Mouse (Mus musculus) frontal cortex, postnatal 14 days (tissue): Measurements from ENCODE around the gene Chl1.

Experiments
- DNase-seq, 2 experiments: peaks; one replicate each; pipeline ENCODE4 v3.0.0; 2022; ENCODE audit warnings: low spot score in 2 of 2

Chl1 gene

GRCm38 (mm10) chr6:103510392-103511289, at the start of gene Chl1:
TSS of gene Chl1 (plus strand) at chr6:103510586.
- no peak for DNase-seq

- no peak for DNase-seq
Observed at GRCm38 (mm10) chr6:103465479-103466080, 44.8 kb upstream of the Chl1 start.

GRCm38 (mm10) chr6:103473316-103473715, 37.1 kb upstream of the Chl1 start:
- DNase-seq: no peak

- DNase-seq: no peak
Observed at GRCm38 (mm10) chr6:103487199-103487598, 23.2 kb upstream of the Chl1 start.

- no peak for DNase-seq
Observed at GRCm38 (mm10) chr6:103498404-103498803, 12.0 kb upstream of the Chl1 start.

- DNase-seq: no peak
Observed at GRCm38 (mm10) chr6:103504065-103504464, 6.3 kb upstream of the Chl1 start.

- DNase-seq: no peak
Observed at GRCm38 (mm10) chr6:103507751-103508575, 2.4 kb upstream of the Chl1 start.

- no peak for DNase-seq
Observed at GRCm38 (mm10) chr6:103509596-103509995, 790 bp upstream of the Chl1 start.

GRCm38 (mm10) chr6:103511290-103511971, 1.0 kb downstream of the Chl1 start:
- DNase-seq: no peak

GRCm38 (mm10) chr6:103511972-103512565, 1.7 kb downstream of the Chl1 start:
- peak; percentile 61 to 69 for DNase-seq

- no peak for DNase-seq
Observed at GRCm38 (mm10) chr6:103512911-103513321, 2.5 kb downstream of the Chl1 start.

GRCm38 (mm10) chr6:103513621-103514241, 3.3 kb downstream of the Chl1 start:
- DNase-seq: no peak

GRCm38 (mm10) chr6:103514346-103514745, 4.0 kb downstream of the Chl1 start:
- DNase-seq: no peak

- DNase-seq: no peak
Observed at GRCm38 (mm10) chr6:103514756-103515155, 4.4 kb downstream of the Chl1 start.

- DNase-seq: no peak
Observed at GRCm38 (mm10) chr6:103519596-103519995, 9.2 kb downstream of the Chl1 start.

- no peak for DNase-seq
Observed at GRCm38 (mm10) chr6:103525326-103526024, 15.1 kb downstream of the Chl1 start.

GRCm38 (mm10) chr6:103526945-103527777, 16.8 kb downstream of the Chl1 start:
- DNase-seq: no peak

- DNase-seq: no peak
Observed at GRCm38 (mm10) chr6:103533048-103533447, 22.7 kb downstream of the Chl1 start.

GRCm38 (mm10) chr6:103534027-103534426, 23.6 kb downstream of the Chl1 start:
- no peak for DNase-seq
